Mouse (Mus musculus): ENCODE results near the gene Rbm26. TPM values are rescaled to one million over a fixed set of nuclear protein-coding genes. Genes with fewer than 3 reads are reported as not detected.
A peak's percentile ranks its signal among the peaks of the same experiment; 100 is the strongest.

Gene Rbm26
- polyA plus RNA-seq, 1 experiment from 2014 or later: 48.2 TPM

GRCm38 (mm10) chr14:105164793-105165192 is 12.3 kb downstream of the Rbm26 start:
- WGBS: 56% methylated on average over 4 of the region's 4 CpGs
- no peak overlapping the region for H3K4me3 ChIP-seq (replicated peaks)
- H3K4me2 ChIP-seq: no peak overlapping the region
- peaks cover 14% of the 10 kb centered on the region for H3K4me1 ChIP-seq
- no peak overlapping the region for H3K27ac ChIP-seq
- no peaks in the 10 kb centered on the region for H3K36me3 ChIP-seq (replicated peaks)
- no peak overlapping the region for H3K9ac ChIP-seq
- no peaks in the 10 kb centered on the region for H3K9me3 ChIP-seq
- H3K27me3 ChIP-seq: no peaks in the 10 kb centered on the region
- no peak for ATAC-seq (ENCODE audit: low FRiP score)

DNA sequence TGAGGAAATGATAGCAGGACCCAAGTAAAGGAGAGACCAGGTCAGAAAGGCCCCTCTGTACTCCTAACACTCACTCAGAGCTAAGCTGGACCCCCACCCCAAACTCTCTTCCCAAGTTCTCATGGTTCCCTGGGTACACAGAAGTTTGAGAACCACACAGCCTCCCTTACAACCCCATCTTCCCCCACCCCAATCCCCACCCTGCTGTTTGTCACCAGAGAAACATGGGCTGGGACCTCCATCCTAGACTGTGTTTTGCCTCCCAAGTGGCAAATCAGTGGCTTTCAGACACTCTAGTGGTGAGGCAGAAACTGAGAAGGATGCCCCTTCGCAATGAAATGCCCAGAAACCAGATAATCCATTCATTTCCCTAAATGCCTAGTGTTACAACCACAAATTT is 15.8 kb downstream of the Rbm26 start:
- ATAC-seq (ENCODE audit: low FRiP score): no peak
- H3K4me1 ChIP-seq: peaks cover 14% of the 10 kb centered on the region
- 90% methylated on average over 1 of the region's 1 CpGs for WGBS

DNA sequence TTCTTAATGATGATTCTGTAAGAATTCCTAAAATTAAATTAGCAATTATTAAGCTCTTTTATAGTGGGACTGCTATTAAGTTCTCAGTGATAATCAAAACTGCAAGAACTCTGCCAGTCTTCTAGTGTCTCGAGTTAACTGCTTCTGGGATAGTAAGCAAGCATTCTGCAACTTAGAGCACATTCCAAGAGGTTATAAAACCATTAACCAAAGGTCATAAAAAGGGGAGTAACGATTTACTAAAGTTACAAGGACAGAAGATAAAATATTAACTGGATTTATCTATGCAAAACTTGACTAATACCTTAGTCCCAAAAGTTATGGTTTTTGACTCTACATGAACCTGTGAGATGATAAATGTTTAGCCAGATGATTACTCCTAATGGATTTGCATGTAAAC is 18.6 kb downstream of the Rbm26 start:
- Histone ChIP-seq H3K4me2 (no peak overlapping the region), H3K9me3 (no peaks in the 10 kb centered on the region), H3K36me3 (replicated peaks) (peaks cover 21% of the 10 kb centered on the region), H3K9ac (no peak overlapping the region), H3K4me1 (peaks cover 8% of the 10 kb centered on the region; the same call in 1 of the 2 replicates), H3K4me3 (replicated peaks) (no peak overlapping the region), H3K27ac (no peak overlapping the region), H3K27me3 (no peaks in the 10 kb centered on the region)
- WGBS: 92% methylated on average over 2 of the region's 2 CpGs
- ATAC-seq (ENCODE audit: low FRiP score): no peak

More for the DNA sequence above, 15.8 kb downstream of the Rbm26 start:
- Histone ChIP-seq H3K36me3 (replicated peaks) (peaks cover 17% of the 10 kb centered on the region), H3K4me2 (no peak overlapping the region), H3K9me3 (no peaks in the 10 kb centered on the region), H3K9ac (no peak overlapping the region), H3K4me3 (replicated peaks) (no peak overlapping the region), H3K27ac (no peak overlapping the region), H3K27me3 (no peaks in the 10 kb centered on the region)

DNA sequence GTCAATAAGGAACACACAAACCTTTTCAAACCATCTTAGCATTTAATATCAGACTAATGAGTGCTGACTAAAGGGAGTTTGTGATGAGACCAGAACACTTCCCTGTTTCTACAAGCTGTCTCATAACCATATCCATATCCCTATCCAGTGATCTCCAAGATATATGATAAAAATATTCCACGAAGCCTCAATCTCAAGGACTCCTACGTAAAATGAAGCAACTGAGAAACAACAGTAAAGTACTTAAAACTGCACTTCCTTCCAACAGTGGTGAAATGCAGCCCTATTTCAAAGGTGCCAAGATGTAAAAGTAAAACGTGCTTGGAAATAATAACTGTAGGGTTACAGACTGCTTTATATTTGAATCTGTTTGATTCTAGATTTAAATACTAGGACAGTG is 43.1 kb downstream of the Rbm26 start:
- H3K27me3 ChIP-seq: no peaks in the 10 kb centered on the region
- no peaks in the 10 kb centered on the region for H3K9me3 ChIP-seq
- H3K4me3 ChIP-seq (replicated peaks): no peak overlapping the region
- H3K9ac ChIP-seq: no peak overlapping the region
- H3K4me1 ChIP-seq: no peaks in the 10 kb centered on the region
- ATAC-seq (ENCODE audit: low FRiP score): no peak
- no peak overlapping the region for H3K27ac ChIP-seq
- H3K4me2 ChIP-seq: no peak overlapping the region
- 94% methylated on average over 3 of the region's 3 CpGs for WGBS
- peaks cover 13% of the 10 kb centered on the region; the same call in 1 of the 2 replicates for H3K36me3 ChIP-seq (replicated peaks)

- Histone ChIP-seq H3K4me3 (replicated peaks) (no peak overlapping the region), H3K9me3 (no peaks in the 10 kb centered on the region), H3K4me1 (no peaks in the 10 kb centered on the region), H3K36me3 (replicated peaks) (peaks cover 35% of the 10 kb centered on the region), H3K27ac (no peak overlapping the region), H3K27me3 (no peaks in the 10 kb centered on the region), H3K9ac (no peak overlapping the region), H3K4me2 (no peak overlapping the region)
- WGBS: 78% methylated on average over 4 of the region's 4 CpGs
- no peak for ATAC-seq (ENCODE audit: low FRiP score)
Measured at GRCm38 (mm10) chr14:105127715-105128385, 49.3 kb downstream of the Rbm26 start.

DNA sequence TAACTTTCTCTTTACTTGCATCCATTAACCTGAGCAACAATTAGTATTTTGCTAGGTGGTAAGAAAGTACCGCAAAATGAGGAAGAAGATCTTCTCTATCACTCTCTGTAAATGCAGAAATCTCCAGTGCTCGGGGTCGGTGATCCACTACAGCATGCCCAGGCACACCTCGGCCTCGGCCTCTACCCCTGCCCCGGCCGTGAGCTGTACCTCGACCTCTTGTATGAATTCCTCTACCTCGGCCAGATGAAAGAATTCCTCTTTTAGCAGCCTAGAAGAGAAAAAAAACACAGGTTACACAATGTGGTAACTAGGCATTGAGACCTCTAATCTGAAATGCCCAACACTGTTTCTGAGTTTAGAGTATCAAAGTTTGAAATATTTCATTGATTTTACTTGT is 52.6 kb downstream of the Rbm26 start:
- H3K27ac ChIP-seq: no peak overlapping the region
- H3K4me1 ChIP-seq: no peaks in the 10 kb centered on the region
- WGBS: 95% methylated on average over 9 of the region's 9 CpGs
- no peaks in the 10 kb centered on the region for H3K9me3 ChIP-seq
- no peak overlapping the region for H3K9ac ChIP-seq
- no peak for ATAC-seq (ENCODE audit: low FRiP score)
- H3K27me3 ChIP-seq: no peaks in the 10 kb centered on the region
- no peak overlapping the region for H3K4me3 ChIP-seq (replicated peaks)
- peaks cover 43% of the 10 kb centered on the region for H3K36me3 ChIP-seq (replicated peaks)
- H3K4me2 ChIP-seq: no peak overlapping the region

DNA sequence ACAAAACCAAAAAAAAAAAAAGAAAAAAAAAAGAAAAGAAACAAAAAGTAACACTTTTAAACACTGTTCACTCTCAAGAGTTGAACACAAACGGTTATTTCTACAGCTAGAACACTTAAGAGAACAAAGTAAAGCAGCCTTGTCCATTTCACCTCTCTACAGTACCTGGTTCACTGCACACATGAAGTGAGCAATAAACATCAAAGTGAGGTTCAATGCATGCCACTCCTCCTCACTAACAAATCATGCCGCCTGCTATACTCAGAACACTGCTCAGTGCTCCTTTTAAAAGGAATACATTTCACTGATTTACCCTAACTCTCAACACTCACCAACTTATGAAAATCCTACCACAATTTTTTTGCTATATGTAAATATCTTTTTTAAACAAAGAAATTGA is 61.7 kb downstream of the Rbm26 start:
- peaks cover 22% of the 10 kb centered on the region for H3K36me3 ChIP-seq (replicated peaks)
- no peaks in the 10 kb centered on the region for H3K27me3 ChIP-seq
- WGBS: 81% methylated on average over 2 of the region's 2 CpGs
- H3K27ac ChIP-seq: no peak overlapping the region
- H3K9ac ChIP-seq: no peak overlapping the region
- H3K4me2 ChIP-seq: no peak overlapping the region
- H3K4me3 ChIP-seq (replicated peaks): no peak overlapping the region
- H3K9me3 ChIP-seq: no peaks in the 10 kb centered on the region
- ATAC-seq (ENCODE audit: low FRiP score): no peak
- H3K4me1 ChIP-seq: no peaks in the 10 kb centered on the region

DNA sequence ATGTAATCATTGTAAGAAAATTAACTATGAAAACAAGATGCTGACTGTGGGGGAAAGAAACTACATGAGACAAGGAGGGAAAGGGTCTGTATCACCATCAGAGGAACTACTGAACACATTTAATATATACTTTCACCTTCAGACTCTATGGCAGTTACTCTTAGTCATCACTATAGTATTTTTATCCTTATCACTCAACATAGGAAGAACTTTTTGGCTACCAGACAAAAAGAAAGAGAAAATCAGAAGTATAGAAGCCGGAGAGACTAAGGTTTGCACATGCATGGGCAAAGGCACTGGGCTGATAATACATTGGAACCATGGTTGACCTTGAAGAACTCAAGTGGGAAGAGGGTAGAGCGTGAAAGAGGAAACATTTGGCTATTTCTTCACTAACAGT is 70.9 kb downstream of the Rbm26 start:
- H3K4me2 ChIP-seq: no peak overlapping the region
- H3K9ac ChIP-seq: no peak overlapping the region
- no peak for ATAC-seq (ENCODE audit: low FRiP score)
- H3K27ac ChIP-seq: no peak overlapping the region
- whole genome bisulfite sequencing: 95% methylated on average over 2 of the region's 2 CpGs
- no peak overlapping the region for H3K4me3 ChIP-seq (replicated peaks)
- H3K27me3 ChIP-seq: no peaks in the 10 kb centered on the region
- H3K36me3 ChIP-seq (replicated peaks): 0 out of 2 replicates have a peak, but pooled peaks cover 4% of the 10 kb centered on the region
- no peaks in the 10 kb centered on the region for H3K9me3 ChIP-seq
- H3K4me1 ChIP-seq: no peaks in the 10 kb centered on the region

DNA sequence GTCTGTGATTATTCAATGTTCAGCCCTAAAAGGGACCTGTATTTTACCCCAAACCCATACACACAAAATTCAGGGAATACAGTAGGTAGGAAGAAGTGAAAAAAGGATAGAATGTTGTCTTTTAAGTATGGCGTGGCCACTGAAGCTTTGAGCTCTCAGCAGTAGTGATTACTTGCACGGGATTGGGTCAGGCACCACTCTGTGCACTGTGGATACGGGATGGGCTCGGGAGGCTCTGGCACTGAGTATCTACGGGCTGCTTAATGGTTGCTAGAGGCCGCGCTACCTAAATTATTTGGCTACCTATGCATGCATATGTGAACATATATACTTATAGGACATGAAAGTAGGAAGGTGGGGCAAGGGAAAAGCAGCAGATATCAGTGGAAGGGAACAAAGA is 78.3 kb downstream of the Rbm26 start:
- 0 out of 2 replicates have a peak, but pooled peaks cover 4% of the 10 kb centered on the region for H3K36me3 ChIP-seq (replicated peaks)
- H3K4me2 ChIP-seq: no peak overlapping the region
- no peaks in the 10 kb centered on the region for H3K4me1 ChIP-seq
- no peaks in the 10 kb centered on the region for H3K9me3 ChIP-seq
- ATAC-seq (ENCODE audit: low FRiP score): no peak
- no peak overlapping the region for H3K4me3 ChIP-seq (replicated peaks)
- no peaks in the 10 kb centered on the region for H3K27me3 ChIP-seq
- WGBS: 77% methylated on average over 7 of the region's 7 CpGs
- H3K27ac ChIP-seq: no peak overlapping the region
- H3K9ac ChIP-seq: no peak overlapping the region

DNA sequence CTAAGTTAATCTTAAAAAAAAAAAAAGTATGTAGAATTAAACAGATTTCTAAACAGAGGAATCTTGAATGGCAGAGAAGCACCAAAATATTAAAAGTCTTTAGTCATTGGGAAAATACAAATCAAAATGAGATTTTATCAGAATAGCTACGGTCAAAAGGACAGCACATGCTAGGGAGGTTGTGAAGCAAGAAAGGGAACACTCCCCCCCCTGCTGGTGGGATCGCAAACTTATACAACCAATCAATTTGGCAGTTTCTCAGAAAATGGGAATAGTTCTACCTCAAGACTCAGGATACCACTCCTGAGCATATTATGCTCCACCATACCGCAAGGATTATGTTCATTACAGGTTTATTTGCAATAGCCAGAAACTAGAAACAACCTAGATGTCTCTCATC is 80.9 kb downstream of the Rbm26 start:
- H3K4me2 ChIP-seq: no peak overlapping the region
- H3K36me3 ChIP-seq (replicated peaks): no peaks in the 10 kb centered on the region
- H3K9me3 ChIP-seq: no peaks in the 10 kb centered on the region
- no peaks in the 10 kb centered on the region for H3K4me1 ChIP-seq
- H3K27ac ChIP-seq: no peak overlapping the region
- no peak for ATAC-seq (ENCODE audit: low FRiP score)
- 46% methylated on average over 3 of the region's 3 CpGs for WGBS
- no peak overlapping the region for H3K9ac ChIP-seq
- H3K4me3 ChIP-seq (replicated peaks): no peak overlapping the region
- H3K27me3 ChIP-seq: no peaks in the 10 kb centered on the region

DNA sequence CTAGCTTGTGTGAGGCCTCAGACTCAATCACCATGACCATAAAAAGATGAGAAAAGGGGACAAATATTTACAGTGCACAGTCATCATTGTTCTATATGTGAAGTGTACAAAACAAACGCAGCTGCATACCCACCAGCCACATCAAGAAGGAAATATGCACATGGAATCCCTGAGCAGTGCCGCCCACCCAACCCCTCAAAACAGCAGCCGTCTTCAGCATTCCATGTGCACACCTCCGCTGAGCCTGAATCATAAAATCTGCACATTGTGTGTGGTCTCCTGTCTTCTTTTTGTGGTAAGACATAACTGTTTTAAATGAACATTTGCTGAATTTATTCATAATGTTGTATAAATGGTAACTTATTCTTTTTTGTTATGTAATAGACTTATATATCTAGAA is 90.1 kb downstream of the Rbm26 start:
- no peaks in the 10 kb centered on the region for H3K36me3 ChIP-seq (replicated peaks)
- no peak overlapping the region for H3K4me2 ChIP-seq
- H3K9me3 ChIP-seq: no peaks in the 10 kb centered on the region
- no peaks in the 10 kb centered on the region for H3K27me3 ChIP-seq
- no peak overlapping the region for H3K4me3 ChIP-seq (replicated peaks)
- peaks cover 10% of the 10 kb centered on the region for H3K4me1 ChIP-seq
- 87% methylated on average over 4 of the region's 4 CpGs for WGBS
- no peak for ATAC-seq (ENCODE audit: low FRiP score)
- H3K27ac ChIP-seq: no peak overlapping the region
- H3K9ac ChIP-seq: no peak overlapping the region

DNA sequence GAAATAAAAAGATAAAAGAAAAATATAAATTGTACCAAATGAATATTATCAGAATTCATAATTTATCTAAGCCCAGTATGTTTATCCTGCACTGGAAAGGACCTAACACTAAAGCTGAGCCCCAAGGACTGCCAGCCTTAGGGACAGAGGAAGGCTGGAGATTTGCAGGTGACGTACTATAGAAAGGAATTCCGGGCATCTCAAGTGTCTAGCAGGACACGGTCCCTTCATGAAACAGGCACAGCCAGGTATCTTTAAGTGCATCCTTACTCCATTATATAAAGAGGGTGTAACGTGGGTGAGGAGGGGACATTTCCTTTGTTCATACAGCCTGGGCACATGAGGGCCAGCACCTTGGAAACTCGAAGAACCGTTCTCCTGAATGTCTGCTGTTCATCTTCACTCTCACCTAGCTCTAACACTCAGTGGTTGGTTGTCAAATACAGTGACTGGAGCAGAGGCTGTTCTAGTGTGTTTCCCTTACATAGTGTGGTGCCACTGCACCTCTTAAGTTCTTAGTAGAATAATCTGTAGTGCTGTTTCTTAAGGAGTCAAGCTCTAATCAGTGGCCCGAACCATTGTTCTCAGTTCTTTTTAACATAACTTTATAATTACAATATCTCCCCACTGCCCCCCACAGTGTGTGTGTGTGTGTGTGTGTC is 91.7 kb downstream of the Rbm26 start:
- Histone ChIP-seq H3K36me3 (replicated peaks) (no peaks in the 10 kb centered on the region), H3K4me2 (no peak overlapping the region), H3K9ac (no peak overlapping the region), H3K9me3 (no peaks in the 10 kb centered on the region), H3K4me3 (replicated peaks) (no peak overlapping the region), H3K27me3 (no peaks in the 10 kb centered on the region), H3K4me1 (peaks cover 10% of the 10 kb centered on the region), H3K27ac (no peak overlapping the region)
- peak; percentile 62; the same call in 1 of the 2 replicates for ATAC-seq (ENCODE audit: low FRiP score)
- 71% methylated on average over 7 of the region's 7 CpGs for WGBS

DNA sequence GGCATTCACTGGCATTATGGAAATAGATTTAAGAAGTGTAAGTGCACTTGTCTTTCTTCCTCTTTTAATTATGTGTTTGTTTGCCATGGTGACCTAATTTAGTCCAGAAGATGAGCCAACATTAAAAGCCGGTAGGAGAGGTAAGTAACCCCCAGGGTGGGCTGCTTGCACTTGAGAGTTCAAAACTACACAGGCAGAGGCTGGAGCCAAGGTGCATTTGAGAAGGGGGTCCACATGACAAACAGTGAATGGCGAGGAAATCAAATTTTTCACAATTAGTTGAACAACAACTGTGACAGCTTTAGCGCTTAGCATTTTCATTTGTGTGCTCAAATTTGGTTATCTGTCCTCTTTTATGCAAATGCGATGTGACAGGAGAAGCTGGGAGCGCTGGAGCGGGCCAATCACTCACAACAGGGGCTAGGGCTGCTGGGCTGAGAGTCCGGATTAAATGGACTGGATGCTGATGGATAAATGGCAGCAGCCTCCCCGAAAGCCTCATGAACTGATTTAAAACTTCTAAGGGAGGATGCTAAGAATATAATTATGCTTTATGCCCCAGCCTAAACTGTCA is 92.3 kb downstream of the Rbm26 start:
- 37% methylated on average over 8 of the region's 8 CpGs for WGBS
- no peaks in the 10 kb centered on the region for H3K36me3 ChIP-seq (replicated peaks)
- H3K9ac ChIP-seq: no peak overlapping the region
- no peak overlapping the region for H3K4me3 ChIP-seq (replicated peaks)
- H3K4me2 ChIP-seq: no peak overlapping the region
- ATAC-seq (ENCODE audit: low FRiP score): peak; percentile 42; the same call in 1 of the 2 replicates
- no peaks in the 10 kb centered on the region for H3K27me3 ChIP-seq
- peaks cover 10% of the 10 kb centered on the region for H3K4me1 ChIP-seq
- H3K27ac ChIP-seq: no peak overlapping the region
- H3K9me3 ChIP-seq: no peaks in the 10 kb centered on the region
